Mouse (Mus musculus): ENCODE measurements around the gene Edc4.

GRCm38 (mm10) chr8:105858495-105858894 lies 22.2 kb upstream of the Edc4 start:
- no peak for TF ChIP-seq HCFC1 (IDR thresholded peaks at IDR 0.05; ENCODE audit: low read depth, low read length)
- no peak for TF ChIP-seq POLR2A (IDR thresholded peaks at IDR 0.05; ENCODE audit: low read depth, low read length)
- no peak for TF ChIP-seq CTCF (conservative IDR thresholded peaks at IDR 0.05 in 1 of 2, IDR thresholded peaks at IDR 0.05 in 1 of 2; ENCODE audit: low read depth in 2 of 2, low read length in 2 of 2)

Measured in CH12.LX (cell line).